Mouse (Mus musculus): ENCODE data around the gene Celf2.

- no peak for TF ChIP-seq CTCF (IDR thresholded peaks at IDR 0.05; ENCODE audit: control insufficient read depth, insufficient read depth, insufficient replicate concordance, low read depth, low read length)
- no peak for TF ChIP-seq POLR2A (IDR thresholded peaks at IDR 0.05; ENCODE audit: control insufficient read depth, low read depth, low read length)
These were observed 221.9 kb downstream of the Celf2 start for GRCm38 (mm10) chr2:7287434-7287833.
